Mouse (Mus musculus) heart, postnatal 14 days (tissue): ENCODE data around the gene Card14. TPM values are rescaled to one million over a fixed set of nuclear protein-coding genes. Genes with fewer than 3 reads are reported as not detected.
"Not testable (repeated sequence)": the region's sequence is repeated elsewhere in the genome, so short reads cannot be mapped to it uniquely, and the experiment has no call there.

ENCODE experiments used
- DNase-seq, 2 experiments: peaks; one replicate each; pipeline ENCODE4 v3.0.0; 2021 to 2022
- intact Hi-C: fragments of 180-260 bp; cut with DNase I; formaldehyde crosslinking; loops from one replicate; pipeline ENCODE4 v1.15.1; 2025
- total RNA-seq, 2 experiments: library from RNA; stranded (reverse); gene quantifications; 2 replicates each; pipeline ENCODE4 v1.2.3; 2021

Card14 gene
- total RNA-seq, 2 experiments from 2014 or later, result 0.14 to 0.15 TPM

DNA sequence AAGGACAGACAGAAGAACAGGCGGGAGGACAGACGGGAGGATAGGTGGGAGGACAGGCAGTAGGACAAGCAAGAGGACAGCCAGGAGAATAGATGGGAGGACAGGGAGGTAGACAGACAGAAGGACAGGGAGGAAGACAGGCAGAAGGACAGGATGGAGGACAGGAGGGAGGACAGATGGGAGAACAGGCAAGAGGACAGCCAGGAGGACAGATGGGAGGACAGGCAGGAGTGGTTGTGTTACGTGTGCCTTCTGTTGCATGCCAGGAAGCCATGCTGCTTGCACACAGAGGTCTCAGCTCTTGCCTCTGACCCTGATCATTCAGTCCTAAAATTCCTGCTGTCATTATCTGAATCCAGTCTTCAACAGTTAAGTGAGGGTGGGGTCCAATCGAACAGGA is 46.4 kb downstream of the Card14 start:
- intact Hi-C loops, result no loop called here
- no peak for DNase-seq

DNA sequence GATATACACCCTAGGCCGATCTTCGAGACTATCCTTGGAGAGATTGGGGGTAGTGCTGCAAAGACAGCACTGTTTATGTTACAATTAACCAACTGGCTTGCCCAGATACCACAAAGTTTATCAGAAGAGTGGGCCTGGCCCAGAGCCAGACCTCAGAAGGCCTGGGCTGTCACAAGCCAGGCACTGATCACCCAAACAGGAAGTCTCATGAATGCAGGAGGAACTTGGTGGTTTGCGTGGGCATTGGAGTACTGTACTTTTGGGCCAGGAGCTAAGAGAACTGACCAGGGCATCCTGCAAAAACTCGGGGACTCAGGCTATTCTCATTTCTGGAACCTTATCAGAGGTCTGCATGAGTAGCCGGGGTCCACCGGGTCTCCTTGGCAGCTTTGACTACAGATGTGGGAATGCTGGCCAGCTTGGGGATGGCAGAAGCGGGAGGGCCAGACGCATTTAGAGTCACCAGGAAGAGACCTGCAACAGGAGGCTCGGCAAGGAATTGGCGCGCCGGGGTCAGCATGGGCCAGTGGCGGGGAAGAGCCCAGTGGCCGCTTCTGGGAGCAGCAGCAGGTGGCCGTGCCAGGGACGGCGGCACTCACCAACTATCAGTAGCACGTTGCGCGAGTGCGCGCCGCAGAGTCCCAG is 47.4 kb downstream of the Card14 start:
- DNase-seq, result peak; percentile 54 to 56
- intact Hi-C loops, result no loop called here

DNA sequence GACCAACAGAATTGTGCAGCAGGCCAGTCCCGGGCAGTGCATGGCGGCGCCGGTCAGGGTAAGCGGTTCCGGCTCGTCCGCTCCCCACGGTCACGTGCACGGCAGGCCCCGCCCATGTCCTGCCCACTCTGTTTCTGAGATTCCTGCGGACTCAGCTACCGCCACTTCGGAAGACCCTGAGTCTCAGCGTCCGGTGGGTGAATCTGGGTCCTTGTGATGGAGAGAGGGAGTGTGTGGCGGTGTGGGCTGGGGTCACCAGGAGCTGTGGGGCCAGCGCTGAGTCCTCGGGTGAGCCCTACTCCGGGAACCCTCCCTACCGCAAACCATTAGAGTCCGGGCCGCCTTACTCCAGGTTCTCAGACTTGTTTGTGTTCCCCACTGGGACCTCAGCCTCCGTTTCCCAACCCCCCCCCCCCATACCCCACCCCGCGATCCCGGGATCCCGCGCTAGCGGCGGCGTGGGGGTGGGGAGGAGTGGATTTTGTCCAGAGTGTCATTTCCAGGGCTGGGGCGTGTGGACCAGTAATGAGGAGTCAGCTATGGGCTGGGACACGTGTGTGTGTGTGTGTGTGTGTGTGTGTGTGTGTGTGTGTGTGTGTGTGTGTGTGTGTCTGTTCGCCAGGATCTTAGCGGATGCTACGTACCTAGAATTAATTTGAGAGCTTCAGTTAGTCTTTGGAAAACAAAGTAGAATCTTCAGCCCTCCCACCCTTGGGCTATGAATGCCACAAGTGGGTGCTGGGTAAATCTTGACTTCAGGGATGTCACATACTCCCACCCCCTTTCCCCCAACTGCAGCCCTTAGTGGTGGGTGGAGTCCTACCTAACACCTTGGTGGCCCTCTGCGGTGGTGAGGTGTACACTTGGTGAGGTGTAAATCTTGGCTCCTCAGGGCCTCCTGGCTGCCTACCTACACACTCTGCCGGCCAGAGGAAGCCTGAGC is 48.1 kb downstream of the Card14 start, which contains the start of the genes Sgsh and Slc26a11:
TSS of gene Sgsh (minus strand) at position 94 of the 943 bp plus-strand sequence.
TSS of gene Slc26a11 (plus strand) at position 115 of the 943 bp plus-strand sequence.
- DNase-seq, result peak; percentile 90 to 92
- intact Hi-C loops, result no loop called here

DNA sequence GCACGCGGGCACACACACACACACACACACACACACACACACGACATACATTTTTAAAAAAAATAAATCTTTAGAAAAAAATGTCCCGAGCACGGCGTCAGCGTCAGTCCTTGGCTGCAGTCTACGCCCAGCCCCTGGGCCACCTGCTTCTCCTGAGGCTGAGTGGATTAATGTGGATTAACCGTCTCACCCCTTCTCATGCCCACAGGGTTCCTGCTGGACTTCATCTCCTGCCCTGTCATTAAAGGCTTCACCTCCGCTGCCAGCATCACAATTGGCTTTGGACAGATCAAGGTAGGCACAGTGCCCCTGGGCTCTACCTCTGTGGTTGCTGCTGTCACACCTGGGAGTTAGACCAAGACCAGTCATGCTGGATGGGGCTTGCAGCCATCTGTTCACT is 51.5 kb downstream of the Card14 start:
- no peak for DNase-seq
- intact Hi-C loops, result no loop called here

DNA sequence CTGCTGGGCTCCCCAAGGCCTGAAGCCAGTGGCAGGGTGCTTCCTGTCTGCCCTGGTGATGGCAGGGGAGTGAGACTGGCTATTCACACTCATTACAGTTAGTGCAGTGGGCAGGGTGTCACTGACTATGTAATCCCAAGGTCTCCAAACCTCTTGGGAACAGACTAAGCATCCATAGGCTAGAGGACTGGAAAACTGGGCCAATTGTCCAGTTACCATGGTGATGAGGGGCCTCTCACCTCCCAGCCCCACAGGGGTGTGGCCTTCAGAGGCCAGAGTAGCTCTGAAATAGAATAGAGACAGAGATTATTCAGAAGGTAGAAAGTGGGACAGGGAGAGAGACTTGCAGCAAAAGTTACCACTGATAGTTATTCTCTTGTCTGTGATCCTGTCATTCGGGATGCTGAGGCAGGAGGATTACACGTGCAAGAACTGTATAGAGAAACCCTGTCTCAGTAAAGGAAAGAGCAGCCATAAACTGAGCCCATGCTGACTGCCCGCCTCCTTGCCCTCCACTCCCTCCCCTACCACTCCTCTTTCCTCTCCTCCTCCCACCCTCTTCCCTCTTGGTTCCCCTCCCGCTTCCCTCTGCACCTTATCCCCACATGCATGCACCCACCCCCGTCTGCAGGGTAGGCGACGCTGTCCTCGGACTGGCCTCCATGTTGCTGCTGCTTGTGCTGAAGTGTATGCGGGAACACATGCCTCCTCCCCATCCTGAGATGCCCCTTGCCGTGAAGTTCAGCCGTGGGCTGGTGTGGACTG is 55.4 kb downstream of the Card14 start:
- intact Hi-C loops, result loop anchor here (1.0 to 5.0 kb wide), 4 partner anchors 24 to 58 kb away; no protein-coding TSS in a partner anchor
- no peak for DNase-seq

DNA sequence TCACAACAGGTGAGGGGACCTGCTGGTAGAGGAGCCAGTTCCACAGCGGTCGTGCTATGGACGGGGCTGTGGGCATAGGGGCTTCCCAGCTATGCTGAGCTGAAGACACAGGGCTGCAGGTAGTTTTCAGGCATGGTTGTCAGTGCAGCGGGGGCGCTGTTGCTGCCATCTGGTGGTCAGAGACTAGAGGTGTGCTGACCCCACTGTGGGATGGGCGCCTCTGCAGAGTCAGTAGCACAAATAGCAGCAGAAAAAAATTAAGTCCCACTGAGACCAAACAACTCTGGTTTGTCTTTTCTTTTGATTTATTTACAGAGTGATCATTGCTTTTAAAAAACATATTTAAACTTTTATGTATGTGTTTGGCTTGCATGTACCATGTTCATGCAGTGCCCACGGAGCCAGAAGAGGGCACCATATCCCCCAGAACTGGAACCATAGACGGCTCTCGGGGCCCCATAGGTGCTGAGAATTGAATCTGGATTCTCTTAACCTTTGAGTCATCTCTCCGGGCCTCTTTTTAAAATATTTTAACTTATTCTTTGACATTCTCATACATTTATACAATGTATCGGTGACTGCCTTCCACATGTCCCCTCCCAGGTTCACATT is 56.1 kb downstream of the Card14 start:
- DNase-seq, result peak; percentile 72 to 79
- intact Hi-C loops, result loop anchor here (1.0 to 5.0 kb wide), 4 partner anchors 24 to 59 kb away; no protein-coding TSS in a partner anchor

DNA sequence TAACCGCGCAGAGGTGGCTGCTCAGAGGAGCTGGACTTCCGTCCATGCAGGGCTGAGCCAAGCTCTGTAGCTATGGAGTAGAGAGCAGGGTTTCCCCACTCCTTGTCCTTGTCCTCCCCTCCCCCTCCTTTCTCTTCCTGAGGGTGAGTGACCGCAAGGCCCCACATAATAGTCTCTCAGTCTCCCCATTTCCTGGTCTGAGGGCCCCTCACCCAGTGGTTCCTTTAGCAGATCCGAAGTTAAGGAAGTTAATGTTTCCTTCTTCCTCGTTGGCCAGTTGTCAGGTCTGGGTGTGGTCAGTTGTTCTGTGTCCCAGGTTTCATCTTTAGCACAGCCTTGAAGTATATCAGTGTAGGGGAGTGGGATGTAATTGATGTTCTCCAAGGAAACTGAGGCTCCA is 67.9 kb downstream of the Card14 start:
- intact Hi-C loops, result no loop called here
- DNase-seq, result no peak

DNA sequence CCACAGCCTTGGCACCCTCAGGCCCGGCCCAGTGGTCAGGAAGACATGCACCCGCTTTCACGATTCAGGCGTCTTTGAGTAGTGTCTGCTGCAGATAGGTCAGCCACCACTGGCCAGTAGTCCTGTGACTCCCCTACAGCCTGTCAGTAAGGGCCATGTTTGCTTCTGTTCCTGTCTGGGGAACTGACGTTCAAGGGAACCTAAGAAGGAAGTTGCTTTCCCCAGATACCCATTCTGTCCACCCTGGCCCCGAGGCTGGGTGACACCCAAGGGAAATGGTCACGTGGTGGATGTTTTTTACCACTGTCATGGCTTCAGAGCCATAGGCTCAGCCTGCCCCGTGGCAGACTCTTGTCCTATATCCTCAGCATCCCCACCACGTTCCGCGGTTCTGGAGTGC is 69.8 kb downstream of the Card14 start:
- DNase-seq, result no peak
- intact Hi-C loops, result no loop called here

DNA sequence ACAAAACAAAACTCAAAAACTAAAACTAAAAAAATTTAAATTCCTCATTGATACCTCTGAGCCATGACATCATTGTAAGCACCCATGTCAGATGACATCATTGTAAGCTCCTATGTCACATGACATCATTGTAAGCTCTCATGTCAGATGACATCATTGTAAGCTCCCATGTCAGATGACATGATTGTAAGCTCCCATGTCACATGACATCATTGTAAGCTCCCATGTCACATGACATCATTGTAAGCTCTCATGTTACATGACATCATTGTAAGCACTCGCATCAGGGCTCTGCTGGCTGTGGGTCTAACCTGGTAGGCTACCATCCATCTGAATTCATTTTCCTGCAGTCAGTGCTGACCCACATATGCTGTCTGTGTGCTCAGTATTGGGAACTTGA is 71.0 kb downstream of the Card14 start:
- DNase-seq, result no peak
- intact Hi-C loops, result no loop called here

DNA sequence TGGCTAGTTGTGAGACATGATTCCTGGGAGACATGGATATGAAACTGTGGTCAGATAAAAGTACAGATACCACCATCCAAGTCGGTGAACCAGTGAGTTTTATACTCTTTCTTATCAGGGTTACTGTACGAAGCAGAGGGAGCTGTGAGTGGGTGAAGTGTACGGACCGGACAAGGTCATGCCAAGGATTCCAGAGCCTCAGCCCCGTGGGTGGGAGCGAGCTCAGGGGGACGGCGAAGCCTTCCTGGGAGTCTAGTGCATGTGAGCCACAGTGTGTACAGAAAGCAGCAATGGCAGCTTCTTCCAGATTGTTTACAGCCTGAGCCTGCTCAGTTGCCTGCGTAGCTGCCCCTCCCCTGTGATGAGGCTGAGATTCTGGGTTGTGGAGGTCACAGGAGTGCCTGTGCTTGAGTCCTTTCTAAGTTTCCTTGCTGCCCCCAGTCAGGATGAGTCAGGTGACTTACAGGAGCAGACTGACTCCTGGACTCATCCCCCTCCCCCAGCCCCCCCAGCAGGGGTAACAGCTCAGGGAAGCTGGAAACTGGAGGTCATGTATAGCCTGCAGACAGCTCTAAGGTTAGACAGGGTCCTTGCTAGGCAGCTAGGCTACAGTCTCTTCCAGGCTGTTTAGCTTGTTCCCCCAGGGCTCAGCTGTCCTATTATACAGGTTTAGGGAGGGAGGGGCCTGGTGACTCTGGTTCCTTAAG is 74.2 kb downstream of the Card14 start:
- intact Hi-C loops, result no loop called here
- no peak for DNase-seq

DNA sequence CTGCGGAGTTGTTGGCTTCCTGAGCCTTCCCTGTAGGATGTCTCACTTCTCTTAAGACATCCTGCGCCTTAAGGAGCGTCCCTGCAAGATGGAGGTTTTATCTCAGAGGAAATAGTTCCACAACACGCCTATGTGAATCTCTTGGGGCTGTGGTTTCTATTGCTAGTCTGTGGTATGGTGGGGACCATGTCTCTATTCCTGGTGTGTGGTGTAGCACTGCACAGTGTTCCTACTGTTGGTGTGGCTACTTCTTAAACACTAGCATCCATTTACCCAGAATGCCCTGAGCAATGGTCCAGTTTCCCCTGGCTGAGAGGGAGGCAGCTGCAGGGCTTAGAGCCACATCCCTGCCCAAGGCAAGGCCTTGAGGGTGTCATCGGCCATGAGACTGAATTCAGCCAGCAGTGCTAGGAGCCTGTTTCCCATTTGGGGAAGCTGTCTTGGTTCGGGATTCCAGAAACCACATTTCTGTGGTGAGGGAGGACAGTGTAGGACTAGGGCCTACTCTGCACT is 74.8 kb downstream of the Card14 start:
- intact Hi-C loops, result no loop called here
- no peak for DNase-seq

DNA sequence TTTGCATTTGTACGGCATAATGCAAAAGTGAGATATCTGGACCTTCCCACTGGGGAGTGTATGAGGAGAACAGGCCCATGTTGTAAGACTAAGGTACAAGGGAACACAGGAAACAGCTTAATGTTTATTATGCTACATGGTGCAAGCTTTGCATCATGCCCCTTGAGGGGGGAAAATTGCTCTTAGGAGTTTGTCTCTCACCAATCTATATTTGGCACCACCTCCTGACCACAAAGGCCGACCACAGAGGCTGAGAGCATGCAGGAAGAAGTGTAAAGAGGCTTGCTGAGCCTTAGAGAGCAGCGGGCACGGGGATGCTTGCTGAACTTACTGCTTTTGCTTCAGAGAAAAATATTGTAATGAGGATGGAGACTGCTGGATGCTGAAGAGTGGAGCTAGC is 77.3 kb downstream of the Card14 start:
- intact Hi-C loops, result no loop called here
- DNase-seq, result no peak

DNA sequence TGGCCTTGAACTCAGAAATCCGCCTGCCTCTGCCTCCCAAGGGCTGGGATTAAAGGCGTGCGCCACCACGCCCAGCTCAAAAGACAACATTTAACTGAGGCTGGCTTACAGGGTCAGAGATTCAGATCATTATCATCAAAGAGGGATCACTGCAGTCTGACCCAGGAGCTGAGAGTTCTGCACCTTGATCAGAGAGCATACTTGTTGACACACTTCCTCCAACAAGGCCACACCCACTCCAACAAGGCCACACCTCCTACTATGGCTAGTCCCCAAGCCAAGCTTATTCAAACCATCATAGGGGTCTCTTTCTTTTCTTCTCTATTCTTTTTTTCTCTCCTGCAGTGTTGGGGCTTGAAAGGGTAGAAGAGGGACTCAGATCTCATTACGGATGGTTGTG is 78.7 kb downstream of the Card14 start:
- intact Hi-C loops, result no loop called here
- no peak for DNase-seq

DNA sequence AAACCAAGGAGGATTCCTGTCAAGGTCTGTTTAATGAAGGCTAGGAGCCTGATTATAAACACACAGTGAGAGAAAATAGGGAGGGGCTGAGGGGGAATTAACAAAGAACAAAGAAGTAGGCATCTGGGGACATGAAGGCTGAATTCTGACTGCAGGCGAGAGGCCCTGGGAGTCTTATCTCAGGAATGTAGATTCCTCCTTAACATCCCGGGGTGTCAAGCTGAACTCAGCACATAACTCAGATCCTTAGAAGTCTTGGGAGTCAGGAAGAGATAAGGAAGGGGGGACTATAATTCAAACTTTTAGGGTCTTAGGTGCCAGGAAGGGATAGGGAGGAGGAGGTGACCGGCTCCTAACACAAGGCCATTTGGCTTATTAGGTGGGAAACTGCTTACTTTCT is 79.7 kb downstream of the Card14 start:
- DNase-seq, intact Hi-C loops: not testable (repeated sequence)

DNA sequence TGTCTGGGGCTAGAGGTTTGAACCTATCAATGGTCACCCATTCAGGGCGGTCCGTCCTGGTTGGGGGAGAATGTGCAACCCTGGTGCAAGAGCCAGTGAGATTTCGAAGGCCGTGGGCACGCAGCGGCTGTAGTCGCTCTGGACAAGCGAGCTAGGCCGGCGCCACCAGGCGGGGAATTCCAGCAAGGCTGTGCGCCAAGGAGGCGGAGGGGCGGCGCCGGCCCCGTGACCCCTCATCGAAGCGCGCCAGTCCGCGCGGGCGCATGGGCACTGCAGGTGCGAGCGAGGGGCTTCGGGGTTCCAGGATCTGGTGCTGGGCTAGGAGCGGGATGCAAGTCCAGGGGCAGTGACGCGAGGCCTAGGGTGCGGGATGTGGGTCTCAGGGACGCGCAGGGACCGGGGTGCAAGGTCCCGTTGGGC is 82.3 kb downstream of the Card14 start:
- intact Hi-C loops, result loop anchor here (2.0 kb wide), 1 partner anchor 27 kb away; no protein-coding TSS in a partner anchor
- peak; percentile 86 to 92 for DNase-seq

DNA sequence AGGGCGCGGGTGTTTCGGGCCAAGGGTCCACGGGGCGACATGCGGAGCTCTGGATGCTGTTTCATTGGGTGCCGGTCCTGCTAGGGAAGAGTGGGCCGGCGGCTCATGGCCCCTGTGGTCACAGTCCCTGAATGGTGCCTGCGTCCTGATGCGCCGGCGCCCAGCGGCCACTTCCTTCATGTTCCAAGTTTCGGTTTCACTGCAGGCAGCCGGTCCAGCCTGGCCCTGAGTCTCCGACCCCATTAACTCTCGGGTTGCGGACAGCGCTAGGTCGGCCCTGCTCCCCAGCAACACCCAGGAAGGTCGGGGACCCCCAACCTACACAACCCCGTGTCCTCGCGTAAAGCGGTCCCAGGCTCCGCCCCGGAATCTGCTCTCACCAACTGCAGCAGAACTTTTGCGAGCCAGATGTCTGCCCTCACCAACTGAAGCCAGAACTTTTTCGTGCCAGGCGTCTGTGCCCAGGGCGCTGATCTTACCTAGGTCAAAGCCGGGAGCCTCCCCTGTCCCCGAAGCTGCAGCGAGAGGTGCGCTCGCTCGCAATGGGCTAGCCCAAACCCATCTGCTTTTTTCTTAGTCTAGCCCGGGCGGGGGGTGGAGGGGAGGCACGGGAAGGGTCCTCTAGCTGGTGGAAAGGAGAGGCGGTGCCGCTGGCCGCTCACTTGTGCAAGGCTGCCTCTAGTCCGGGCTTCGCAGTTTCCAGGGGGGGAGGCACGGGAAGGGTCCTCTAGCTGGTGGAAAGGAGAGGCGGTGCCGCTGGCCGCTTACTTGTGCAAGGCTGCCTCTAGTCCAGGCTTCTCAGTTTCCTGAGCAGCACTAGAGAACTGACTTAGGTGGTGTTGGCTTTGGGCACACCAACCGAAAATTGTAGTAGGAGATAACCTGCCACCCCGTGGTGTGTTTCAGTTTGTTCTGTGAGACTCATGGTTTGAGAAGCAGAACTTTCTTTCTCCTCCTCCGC is 83.0 kb downstream of the Card14 start:
- peak; percentile 78 to 80 for DNase-seq
- intact Hi-C loops, result no loop called here

DNA sequence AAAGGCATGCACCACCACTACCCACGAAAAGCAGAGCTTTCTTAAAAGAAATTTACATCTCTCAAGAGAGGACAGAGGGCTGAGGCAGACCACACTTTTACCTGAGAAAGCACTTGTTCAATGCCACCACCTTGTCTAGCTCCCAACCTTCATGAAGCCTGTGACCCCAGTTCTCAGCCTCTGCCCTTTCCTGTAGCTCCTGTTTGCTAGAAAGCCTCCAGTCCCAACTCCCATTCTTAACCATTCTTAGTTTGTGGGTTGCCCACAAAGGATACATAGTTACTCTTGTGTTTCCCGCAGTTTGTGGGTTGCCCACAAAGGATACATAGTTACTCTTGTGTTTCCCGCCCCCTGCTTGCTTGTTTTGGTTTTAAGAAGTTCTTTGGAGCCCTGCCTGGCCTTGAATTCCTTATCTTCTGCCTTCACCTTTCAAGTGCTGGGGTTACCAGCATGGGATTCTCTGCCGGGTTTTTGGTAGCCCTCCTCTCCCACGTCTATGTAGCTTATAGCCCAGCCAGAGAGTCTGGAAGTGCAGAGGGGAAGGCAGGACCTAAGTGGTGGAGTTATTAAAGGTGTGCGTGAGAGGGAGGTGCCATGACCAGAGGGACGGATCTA is 83.9 kb downstream of the Card14 start:
- DNase-seq, result no peak
- intact Hi-C loops, result no loop called here
